ENCODE assay signal across 20 mouse cellular contexts in genomic region chr6:30620994-30621393, GRCm38 (mm10). TPM values are rescaled to one million over a fixed set of nuclear protein-coding genes. Genes with fewer than 3 reads are reported as not detected.
DNase-seq lines count a peak whose midpoint lies in the region; ATAC-seq lines count a peak whose summit lies in the region.
"Had no signal": no experiment of that assay in that cellular context is flagged by ENCODE, and none has a peak within 500 bp of the region (broad histone marks: within the 10 kb centered on the region; RNA-seq: fewer than 3 reads in every experiment).

No protein-coding gene starts in this region.

- intact Hi-C loops in heart, postnatal 10 days (cut with DNase I): no loop called here

- DNase-seq in heart, adult 11 months: peak; percentile 86
- no peak for DNase-seq in heart, postnatal 10 days
- DNase-seq in liver, embryonic 11.5 days (ENCODE audit: low spot score): no peak
- DNase-seq in limb, embryonic 11.5 days (ENCODE audit: low spot score): no peak
- no peak for DNase-seq in urinary bladder, postnatal 25 days (ENCODE audit: low spot score)
- DNase-seq: cerebellum, adult 18-20 months; forebrain, postnatal 0 days; right cerebral cortex, postnatal 4 days; thymus, postnatal 25 days had no signal

- no peak for ATAC-seq in liver, embryonic 15.5 days (ENCODE audit: insufficient read depth)
- ATAC-seq in liver, embryonic 11.5 days (replicated peaks; ENCODE audit: low FRiP score): no peak
- ATAC-seq in embryonic facial prominence, embryonic 12.5 days (ENCODE audit: insufficient number of reproducible peaks, insufficient read depth, low FRiP score, low TSS enrichment): no peak
- no peak for ATAC-seq in limb, embryonic 11.5 days (ENCODE audit: insufficient number of reproducible peaks, low FRiP score, low TSS enrichment, low read depth)
- no peak for ATAC-seq in cerebellum, adult (ENCODE audit: insufficient number of reproducible peaks, low FRiP score, low TSS enrichment)
- ATAC-seq: forebrain, postnatal 0 days had no signal

- no peaks in the 10 kb centered on the region for H3K36me3 ChIP-seq in liver, embryonic 15.5 days (replicated peaks)
- H3K36me3 ChIP-seq in liver, embryonic 11.5 days (ENCODE audit: control insufficient read depth, insufficient read depth, low read length): no peaks in the 10 kb centered on the region
- no peaks in the 10 kb centered on the region for H3K36me3 ChIP-seq in embryonic facial prominence, embryonic 12.5 days
- H3K36me3 ChIP-seq in limb, embryonic 11.5 days (ENCODE audit: control insufficient read depth, insufficient read depth, low read length): no peaks in the 10 kb centered on the region
- H3K36me3 ChIP-seq: hindbrain, embryonic 15.5 days; neural tube, embryonic 13.5 days had no signal

- H3K27ac ChIP-seq in liver, embryonic 15.5 days (replicated peaks): peak overlapping the region; percentile 29; the same call in 1 of the 2 replicates
- H3K27ac ChIP-seq in liver, embryonic 11.5 days (ENCODE audit: low read depth, low read length): no peak overlapping the region
- H3K27ac ChIP-seq in embryonic facial prominence, embryonic 12.5 days: 0 out of 2 replicates have a peak overlapping the region, but pooled peaks have one; percentile 11
- 0 out of 2 replicates have a peak overlapping the region, but pooled peaks have one; percentile 24 for H3K27ac ChIP-seq in limb, embryonic 11.5 days (replicated peaks; ENCODE audit: low read depth, low read length)
- H3K27ac ChIP-seq: hindbrain, embryonic 15.5 days; kidney, postnatal 0 days; macrophage had no signal

- no peaks in the 10 kb centered on the region for H3K9me3 ChIP-seq in liver, embryonic 15.5 days (replicated peaks)
- H3K9me3 ChIP-seq in liver, embryonic 11.5 days (ENCODE audit: control insufficient read depth, low read length): no peaks in the 10 kb centered on the region
- H3K9me3 ChIP-seq in embryonic facial prominence, embryonic 12.5 days: no peaks in the 10 kb centered on the region
- no peaks in the 10 kb centered on the region for H3K9me3 ChIP-seq in limb, embryonic 11.5 days (ENCODE audit: control insufficient read depth, low read length)
- H3K9me3 ChIP-seq: hindbrain, embryonic 15.5 days; neural tube, embryonic 13.5 days had no signal

- no peak overlapping the region for H3K4me2 ChIP-seq in liver, embryonic 15.5 days
- H3K4me2 ChIP-seq in liver, embryonic 11.5 days: no peak overlapping the region
- H3K4me2 ChIP-seq in embryonic facial prominence, embryonic 12.5 days (replicated peaks): no peak overlapping the region
- H3K4me2 ChIP-seq in limb, embryonic 11.5 days (ENCODE audit: low read depth, severe bottlenecking): no peak overlapping the region
- H3K4me2 ChIP-seq: hindbrain, embryonic 15.5 days; neural tube, embryonic 13.5 days had no signal

- H3K27me3 ChIP-seq in liver, embryonic 15.5 days: peaks cover 53% of the 10 kb centered on the region
- H3K27me3 ChIP-seq in liver, embryonic 11.5 days (replicated peaks; ENCODE audit: control insufficient read depth, insufficient read depth, low read length): peaks cover 26% of the 10 kb centered on the region
- no peaks in the 10 kb centered on the region for H3K27me3 ChIP-seq in embryonic facial prominence, embryonic 12.5 days
- H3K27me3 ChIP-seq in limb, embryonic 11.5 days (ENCODE audit: control insufficient read depth, insufficient read depth, low read length): no peaks in the 10 kb centered on the region
- H3K27me3 ChIP-seq: hindbrain, embryonic 15.5 days; neural tube, embryonic 13.5 days had no signal

- H3K4me1 ChIP-seq in liver, embryonic 15.5 days (replicated peaks): peaks cover 9% of the 10 kb centered on the region
- peaks cover 14% of the 10 kb centered on the region for H3K4me1 ChIP-seq in liver, embryonic 11.5 days (replicated peaks; ENCODE audit: control insufficient read depth, insufficient read depth, low read length)
- peaks cover 31% of the 10 kb centered on the region for H3K4me1 ChIP-seq in embryonic facial prominence, embryonic 12.5 days
- H3K4me1 ChIP-seq in limb, embryonic 11.5 days (ENCODE audit: control insufficient read depth, insufficient read depth, low read length): peaks cover 20% of the 10 kb centered on the region

- WGBS in liver, embryonic 15.5 days (ENCODE audit: insufficient replicate concordance): 75% methylated on average over 6 of the region's 6 CpGs
- WGBS in liver, embryonic 11.5 days: 79% methylated on average over 6 of the region's 6 CpGs
- WGBS in embryonic facial prominence, embryonic 12.5 days: 78% methylated on average over 6 of the region's 6 CpGs
- 85% methylated on average over 6 of the region's 6 CpGs for WGBS in limb, embryonic 11.5 days

- no peak overlapping the region for H3K4me3 ChIP-seq in liver, embryonic 15.5 days (replicated peaks)
- no peak overlapping the region for H3K4me3 ChIP-seq in liver, embryonic 11.5 days (ENCODE audit: low read depth, low read length)
- H3K4me3 ChIP-seq in embryonic facial prominence, embryonic 12.5 days: no peak overlapping the region
- H3K4me3 ChIP-seq in limb, embryonic 11.5 days (ENCODE audit: low read depth, low read length): no peak overlapping the region
- H3K4me3 ChIP-seq: hindbrain, embryonic 15.5 days; neural tube, embryonic 13.5 days had no signal

- H3K9ac ChIP-seq in liver, embryonic 15.5 days: no peak overlapping the region
- H3K9ac ChIP-seq in liver, embryonic 11.5 days (ENCODE audit: low read depth, low read length): no peak overlapping the region
- no peak overlapping the region for H3K9ac ChIP-seq in embryonic facial prominence, embryonic 12.5 days
- H3K9ac ChIP-seq in limb, embryonic 11.5 days (ENCODE audit: low read length): no peak overlapping the region
- H3K9ac ChIP-seq: forebrain, postnatal 0 days; hindbrain, embryonic 15.5 days; neural tube, embryonic 13.5 days had no signal

RNA-seq across cellular contexts. Expression of gene Cpa5, which starts 10.2 kb away (rescaled TPM):
- not detected for total RNA-seq in heart, postnatal 10 days (2021)
- 0.09 and 0.13 TPM in 2 replicates for polyA plus RNA-seq in liver, embryonic 15.5 days (2015; fragmentation: Nextera tagmentation; extraction: Ambion mirVana)
- polyA plus RNA-seq in liver, embryonic 11.5 days (2014; fragmentation: Nextera tagmentation; extraction: Ambion mirVana): 0.14 TPM in 1 of 2 replicates, not detected in the other
- 0.22 and 0.33 TPM in 2 replicates for polyA plus RNA-seq in embryonic facial prominence, embryonic 12.5 days (2016; fragmentation: Nextera tagmentation; extraction: Ambion mirVana)
- polyA plus RNA-seq in limb, embryonic 11.5 days (2014; fragmentation: Nextera tagmentation; extraction: Ambion mirVana): 0.33 and 0.55 TPM in 2 replicates
- total RNA-seq: forebrain, postnatal 0 days; gastrocnemius, postnatal 36 days; left cerebral cortex, postnatal 14 days; midbrain, postnatal 0 days had no signal
- polyA plus RNA-seq: forebrain, postnatal 0 days; hindbrain, embryonic 15.5 days; macrophage; midbrain, postnatal 0 days; neural tube, embryonic 13.5 days had no signal

RNA-seq across cellular contexts. Expression of gene Cpa1, which starts 18.0 kb away (rescaled TPM):
- 1 to 10 TPM; 3.2 to 3.4 TPM for total RNA-seq in heart, postnatal 10 days (2021)
- polyA plus RNA-seq in liver, embryonic 15.5 days (2015; fragmentation: Nextera tagmentation; extraction: Ambion mirVana): 1.8 and 8.5 TPM in 2 replicates
- polyA plus RNA-seq in liver, embryonic 11.5 days (2014; fragmentation: Nextera tagmentation; extraction: Ambion mirVana): 0.69 and 1.0 TPM in 2 replicates
- polyA plus RNA-seq in embryonic facial prominence, embryonic 12.5 days (2016; fragmentation: Nextera tagmentation; extraction: Ambion mirVana): 0.22 and 0.29 TPM in 2 replicates
- 0.27 TPM in 1 of 2 replicates, not detected in the other for polyA plus RNA-seq in limb, embryonic 11.5 days (2014; fragmentation: Nextera tagmentation; extraction: Ambion mirVana)
- total RNA-seq: forebrain, postnatal 0 days; gastrocnemius, postnatal 36 days; left cerebral cortex, postnatal 14 days had no signal
- polyA plus RNA-seq: cortical plate, adult 2 months; macrophage had no signal

RNA-seq across cellular contexts. Expression of gene Cpa4, which starts 52.8 kb away (rescaled TPM):
- under 1 TPM in 1 of 2 experiments, not detected in 1; 0.10 TPM for total RNA-seq in heart, postnatal 10 days (2021)
- polyA plus RNA-seq in liver, embryonic 15.5 days (2015; fragmentation: Nextera tagmentation; extraction: Ambion mirVana): 0.06 TPM in 1 of 2 replicates, not detected in the other
- polyA plus RNA-seq in liver, embryonic 11.5 days (2014; fragmentation: Nextera tagmentation; extraction: Ambion mirVana): 0.44 and 0.45 TPM in 2 replicates
- 0.79 and 1.3 TPM in 2 replicates for polyA plus RNA-seq in embryonic facial prominence, embryonic 12.5 days (2016; fragmentation: Nextera tagmentation; extraction: Ambion mirVana)
- 1.6 and 1.7 TPM in 2 replicates for polyA plus RNA-seq in limb, embryonic 11.5 days (2014; fragmentation: Nextera tagmentation; extraction: Ambion mirVana)
- total RNA-seq: gastrocnemius, postnatal 36 days had no signal
- polyA plus RNA-seq: macrophage had no signal
